Mouse (Mus musculus): ENCODE measurements around the gene Avpr1b.
"Not testable (repeated sequence)": the region's sequence is repeated elsewhere in the genome, so short reads cannot be mapped to it uniquely, and the experiment has no call there.

Avpr1b gene

DNA sequence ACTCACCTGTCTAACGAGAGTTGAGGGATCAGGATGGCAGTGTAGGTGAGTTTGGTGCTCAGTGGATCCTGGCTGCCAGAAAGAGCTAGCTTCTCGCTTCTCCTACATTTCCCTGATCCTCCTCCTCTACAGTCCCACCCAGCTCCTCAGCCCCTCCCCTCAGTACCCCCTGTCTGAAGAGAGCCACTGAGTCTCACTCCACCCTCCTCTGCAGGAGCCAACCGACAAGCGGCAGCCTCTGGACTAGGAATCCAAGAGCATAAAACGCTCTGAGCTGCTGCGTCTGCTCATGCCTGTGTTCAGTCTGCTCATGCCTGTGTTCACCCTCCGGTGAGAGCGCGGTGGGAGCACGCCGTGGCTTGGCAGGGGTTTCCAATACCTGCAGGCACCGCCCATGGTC, at the start of gene Avpr1b:
TSS of gene Avpr1b (plus strand) at position 335 of the 400 bp plus-strand sequence.
- DNase-seq (ENCODE audit: low read depth, low spot score) = no peak

DNA sequence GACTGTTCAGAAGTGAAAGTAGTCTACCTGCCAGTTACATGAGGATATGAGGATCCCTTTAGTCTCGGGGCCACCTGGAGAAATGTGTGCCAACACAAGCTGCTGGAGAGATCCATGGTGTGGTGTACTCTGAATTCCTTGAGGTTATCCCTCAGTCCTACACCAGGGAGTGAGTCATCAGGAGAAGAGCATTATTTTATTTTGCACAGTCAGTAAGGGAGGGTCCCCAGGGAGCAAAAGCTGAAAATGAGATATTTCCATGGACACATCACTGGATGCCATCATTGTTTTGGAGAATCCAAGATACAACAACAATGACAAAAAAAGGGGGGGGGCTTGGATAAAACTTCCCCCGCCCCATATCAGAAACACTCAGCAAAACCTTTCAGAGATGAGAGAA, 47.1 kb upstream of the Avpr1b start:
- DNase-seq (ENCODE audit: low read depth, low spot score) = peak; percentile 35

DNA sequence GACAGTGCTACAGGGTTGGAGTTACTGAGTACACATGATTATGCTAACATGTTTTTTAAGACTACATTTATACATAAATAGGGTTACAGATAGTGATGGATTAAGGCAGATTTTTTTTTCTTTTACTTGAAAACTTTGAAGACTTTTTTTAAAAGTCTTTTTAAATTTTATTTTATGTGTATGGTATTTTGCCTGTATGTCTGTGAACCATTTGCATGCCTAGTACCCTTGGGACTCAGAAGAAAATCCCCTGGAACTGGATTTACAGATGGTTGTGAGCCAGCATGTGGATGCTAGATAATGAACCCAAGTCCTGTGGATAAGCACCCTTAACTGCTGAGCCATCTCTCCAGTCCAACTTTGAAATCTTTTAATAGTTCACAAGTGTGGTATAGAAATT, 45.6 kb upstream of the Avpr1b start:
- DNase-seq (ENCODE audit: low read depth, low spot score) = no peak

DNA sequence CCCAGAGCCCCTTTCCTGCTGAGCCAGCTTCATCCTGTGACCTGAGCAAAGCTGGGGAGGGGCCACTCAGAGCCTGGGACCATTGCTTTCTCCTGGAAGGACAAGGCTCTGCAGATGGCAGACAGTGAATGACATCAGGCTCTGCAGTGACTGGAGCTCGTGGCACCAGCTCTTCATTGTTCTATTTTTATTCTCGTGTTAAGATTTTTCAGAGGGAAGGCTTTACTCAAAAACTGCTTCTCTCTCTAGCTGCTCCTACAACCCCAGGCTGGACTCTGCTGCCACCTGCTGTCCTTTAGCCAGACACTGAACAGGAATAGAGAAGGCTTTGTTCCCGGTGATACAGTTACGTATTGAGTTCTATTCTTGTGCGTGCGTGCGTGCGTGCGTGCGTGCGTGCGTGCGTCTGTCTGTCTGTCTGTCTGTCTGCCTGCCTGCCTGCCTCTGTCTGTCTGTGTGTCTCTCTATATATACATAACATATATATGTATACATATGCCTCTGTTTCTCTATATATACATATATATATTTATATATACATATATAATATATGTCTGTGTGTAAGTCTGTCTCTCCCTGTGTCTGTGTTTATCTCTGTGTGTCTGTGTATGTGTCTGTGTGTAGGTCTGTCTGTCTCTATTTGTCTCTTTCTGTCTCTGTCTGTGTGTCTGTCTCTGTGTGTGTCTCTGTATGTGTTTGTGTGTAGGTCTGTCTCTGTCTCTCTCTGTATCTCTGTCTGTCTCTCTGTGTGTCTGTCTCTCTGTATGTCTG, 43.8 kb upstream of the Avpr1b start:
- peak; percentile 65 for DNase-seq (ENCODE audit: low read depth, low spot score)

DNA sequence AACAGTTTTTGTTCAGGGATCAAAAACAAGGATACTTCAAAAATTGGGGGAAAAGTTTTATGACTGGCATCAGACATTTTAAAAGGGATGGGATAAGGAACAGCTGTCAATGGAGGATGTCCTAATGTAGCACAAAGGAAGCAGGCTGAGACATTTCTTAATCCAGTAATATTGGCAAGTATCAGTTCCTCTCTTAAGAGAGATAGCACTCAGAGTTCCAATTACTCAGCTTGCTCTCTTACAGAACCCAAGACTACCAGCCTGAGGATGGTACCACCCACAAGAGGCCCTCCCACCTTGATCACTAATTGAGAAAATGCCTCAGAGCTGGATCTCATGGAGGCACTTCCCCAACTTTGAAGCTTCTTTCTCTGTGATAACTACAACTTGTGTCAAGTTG, 38.5 kb upstream of the Avpr1b start:
- DNase-seq (ENCODE audit: low read depth, low spot score) = no peak

DNA sequence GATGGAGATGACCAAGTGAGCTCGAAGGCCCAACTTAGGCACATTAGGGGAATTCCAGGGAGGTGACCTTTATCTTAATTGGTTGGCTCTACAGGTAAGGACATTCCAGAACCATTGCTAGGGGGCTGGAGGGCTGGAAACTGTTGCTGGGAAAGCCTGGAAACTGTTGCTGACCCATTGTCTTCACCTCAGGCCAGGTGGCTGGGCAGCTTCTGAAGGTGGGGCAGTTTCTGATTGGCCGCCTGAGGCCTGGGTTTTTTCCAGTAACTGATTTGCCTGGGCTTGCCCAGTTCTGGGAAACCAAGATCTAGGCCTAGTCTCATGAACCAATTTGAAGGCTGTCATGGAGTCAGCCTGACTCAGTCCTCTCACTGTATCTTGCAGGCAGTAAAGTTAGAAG, 37.0 kb upstream of the Avpr1b start:
- no peak for DNase-seq (ENCODE audit: low read depth, low spot score)

DNA sequence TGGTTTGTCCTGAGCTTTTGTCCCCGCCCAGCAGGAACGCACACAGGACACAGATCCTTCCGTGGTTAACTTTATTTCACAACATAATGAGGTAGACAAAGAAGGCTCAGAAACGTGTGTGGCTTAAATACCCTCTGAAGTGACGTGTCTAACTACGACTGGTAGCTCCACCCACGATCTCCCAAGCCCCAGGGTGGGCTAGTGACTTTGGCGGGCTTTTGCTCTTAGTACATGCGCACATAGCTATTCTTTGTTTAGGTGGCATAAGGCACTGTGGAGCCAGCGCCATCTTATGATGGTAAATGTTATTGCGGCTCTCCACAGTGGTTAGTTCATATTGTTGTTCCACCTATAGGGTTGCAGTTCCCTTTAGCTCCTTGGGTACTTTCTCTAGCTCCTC, 33.0 kb upstream of the Avpr1b start:
- not testable (repeated sequence) for DNase-seq (ENCODE audit: low read depth, low spot score)

DNA sequence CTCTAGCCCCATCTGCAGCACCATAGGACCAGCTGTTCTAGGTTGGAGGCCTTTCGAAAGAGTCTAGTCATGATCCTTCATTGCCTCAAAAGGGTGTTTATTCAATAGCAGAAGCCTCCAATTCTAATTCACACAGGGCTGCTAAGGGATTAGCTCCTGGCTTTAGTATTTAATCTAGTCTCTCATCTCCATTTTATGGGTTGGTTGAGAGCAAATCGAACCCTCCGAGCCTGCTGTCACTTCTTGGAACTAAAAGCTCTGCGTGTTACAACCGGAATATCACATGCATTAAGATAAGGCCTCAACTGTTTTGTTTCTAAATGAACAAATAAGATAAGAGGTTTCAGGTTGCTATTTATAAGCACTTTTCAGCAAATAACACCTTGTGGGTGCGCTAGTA, 29.3 kb upstream of the Avpr1b start:
- DNase-seq (ENCODE audit: low read depth, low spot score) = no peak

DNA sequence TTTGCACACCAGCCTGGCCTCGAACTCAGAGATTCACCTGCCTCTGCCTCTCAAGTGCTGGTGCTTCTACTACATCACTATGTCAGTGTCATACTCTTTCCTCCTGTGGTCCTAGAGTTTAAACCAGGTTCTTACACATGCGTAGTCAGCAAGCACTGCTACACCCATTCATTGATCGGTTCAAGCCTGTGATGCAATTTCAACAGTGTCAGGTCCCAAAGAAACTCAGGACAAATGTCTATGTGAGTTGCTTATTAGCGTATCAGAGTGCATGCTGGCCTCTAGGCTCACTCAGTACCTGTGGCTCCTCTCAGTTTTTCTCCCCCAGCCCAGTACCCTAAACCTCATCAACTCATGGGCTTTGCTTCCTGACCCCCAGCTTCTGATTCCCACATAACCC, 28.6 kb upstream of the Avpr1b start:
- DNase-seq (ENCODE audit: low read depth, low spot score) = no peak

DNA sequence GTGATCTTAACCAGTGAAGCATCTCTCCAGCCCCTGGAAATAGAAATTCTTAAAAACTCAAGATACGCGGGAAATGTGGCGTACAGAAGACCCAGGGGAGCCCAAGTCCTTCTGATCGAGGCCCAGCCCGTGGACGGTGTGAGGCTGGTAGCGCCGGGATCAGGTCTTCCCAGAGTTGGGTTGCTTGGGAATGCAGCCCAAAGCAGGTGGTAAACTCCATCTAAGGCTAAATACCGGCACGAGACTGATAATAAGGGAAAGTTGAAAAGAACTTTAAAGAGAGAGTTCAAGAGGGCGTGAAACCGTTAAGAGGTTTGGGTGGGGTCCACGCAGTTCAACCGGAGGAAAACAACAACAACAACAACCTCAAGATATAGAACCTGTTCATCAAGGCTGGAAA, 25.3 kb upstream of the Avpr1b start:
- DNase-seq (ENCODE audit: low read depth, low spot score) = peak; percentile 41

DNA sequence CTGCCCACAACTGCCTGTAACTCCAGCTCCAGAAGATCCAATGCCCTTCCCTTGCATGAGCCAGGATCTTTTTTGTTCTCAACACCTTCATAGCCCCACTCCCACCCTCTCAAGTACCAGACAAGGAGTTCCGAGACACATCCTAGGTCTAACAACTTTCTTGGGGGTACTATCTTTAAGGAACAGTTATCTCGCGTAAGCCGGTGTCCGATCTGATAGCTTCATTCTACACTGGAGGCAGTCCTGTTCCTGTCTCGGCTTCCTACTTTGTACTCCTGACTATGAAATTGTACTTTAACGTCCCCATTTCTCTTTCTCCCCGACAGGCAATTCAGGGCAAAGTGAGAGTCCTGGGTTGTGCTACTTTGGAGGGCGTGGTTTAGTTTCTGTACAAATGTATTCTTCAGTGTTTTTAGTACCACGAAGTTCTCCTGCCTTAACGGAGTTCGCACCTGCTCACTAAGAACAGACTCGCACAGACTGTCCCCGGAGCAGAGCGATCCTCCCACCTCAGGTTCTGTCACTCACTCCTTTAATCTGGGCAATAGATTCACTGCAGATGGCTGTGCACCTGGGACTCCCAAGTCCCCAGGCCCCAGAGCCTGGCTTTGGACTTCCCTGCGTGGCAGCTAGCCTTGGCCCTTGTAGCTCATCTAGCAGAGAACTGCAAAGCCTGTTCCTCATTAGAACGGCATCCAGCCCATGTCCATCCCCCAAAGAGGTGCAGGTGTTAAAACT, 19.9 kb upstream of the Avpr1b start:
- no peak for DNase-seq (ENCODE audit: low read depth, low spot score)

DNA sequence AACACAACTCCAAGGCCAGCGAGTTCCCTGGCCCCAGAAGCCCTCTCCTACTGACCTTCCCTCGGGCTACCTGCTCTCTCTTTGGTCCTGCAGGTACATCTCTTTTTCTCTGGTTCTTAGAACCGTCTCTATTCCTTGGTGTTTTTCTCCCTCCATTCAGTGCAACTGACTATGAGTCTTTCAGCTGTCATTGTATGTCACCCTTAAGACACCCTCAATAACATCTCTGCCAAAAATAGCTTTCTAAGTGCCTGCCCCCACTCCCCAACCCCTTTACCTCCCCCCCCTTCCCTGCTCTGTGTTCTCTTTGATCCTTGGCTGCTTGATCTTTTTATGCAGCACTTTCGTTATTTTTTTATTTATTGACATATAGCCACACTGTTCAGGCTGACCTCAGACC, 18.6 kb upstream of the Avpr1b start:
- no peak for DNase-seq (ENCODE audit: low read depth, low spot score)

DNA sequence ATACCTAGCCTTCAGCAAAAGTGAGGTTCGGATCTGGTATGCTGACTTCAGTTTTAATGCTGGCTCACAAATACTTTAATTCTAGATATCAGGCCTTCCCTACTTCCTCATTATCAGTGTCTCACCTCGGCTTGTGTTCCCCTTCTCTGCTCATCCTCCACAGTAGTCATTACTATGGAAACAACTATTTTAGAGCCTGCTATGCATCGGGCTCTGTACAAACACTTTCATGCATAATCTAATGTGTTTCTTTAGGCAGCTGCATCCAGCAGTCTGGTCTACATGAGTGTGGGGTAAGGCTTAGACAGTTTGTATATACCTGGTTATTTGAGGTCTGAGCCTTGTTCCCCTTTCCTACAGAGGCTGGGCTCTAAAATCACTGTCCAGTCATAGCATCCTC, 15.4 kb upstream of the Avpr1b start:
- no peak for DNase-seq (ENCODE audit: low read depth, low spot score)

DNA sequence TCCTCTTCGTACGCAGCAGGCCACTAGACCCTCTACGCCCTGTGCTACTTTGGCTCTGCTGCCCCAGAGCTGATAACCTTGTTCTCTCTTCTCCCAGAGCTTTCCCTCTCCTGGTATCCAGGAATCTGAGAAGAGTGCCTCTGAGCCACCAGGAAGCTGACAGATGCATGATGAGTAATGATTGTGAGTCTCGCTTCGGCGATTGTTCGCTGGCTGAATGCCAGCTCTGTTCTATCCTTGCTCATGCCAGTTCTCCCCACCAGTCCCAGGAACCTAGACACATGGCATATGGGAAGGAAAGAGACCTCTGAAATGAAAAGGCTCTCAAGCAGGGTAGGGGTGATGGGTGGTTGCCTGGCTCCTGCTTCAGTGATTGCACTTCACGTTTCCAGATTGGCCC, 12.2 kb upstream of the Avpr1b start:
- DNase-seq (ENCODE audit: low read depth, low spot score) = no peak

DNA sequence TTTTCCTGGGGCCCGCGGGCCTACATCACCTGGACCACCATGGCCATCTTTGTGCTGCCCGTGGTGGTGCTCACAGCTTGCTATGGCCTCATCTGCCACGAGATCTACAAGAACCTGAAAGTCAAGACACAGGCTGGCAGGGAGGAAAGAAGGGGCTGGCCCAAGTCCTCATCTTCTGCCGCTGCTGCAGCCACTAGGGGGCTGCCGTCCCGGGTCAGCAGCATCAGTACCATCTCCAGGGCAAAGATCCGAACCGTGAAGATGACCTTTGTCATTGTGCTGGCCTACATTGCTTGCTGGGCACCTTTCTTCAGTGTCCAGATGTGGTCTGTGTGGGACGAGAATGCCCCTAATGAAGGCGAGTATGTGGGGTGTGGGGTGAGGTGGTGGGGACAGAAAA, 1.3 kb downstream of the Avpr1b start:
- DNase-seq (ENCODE audit: low read depth, low spot score) = no peak

DNA sequence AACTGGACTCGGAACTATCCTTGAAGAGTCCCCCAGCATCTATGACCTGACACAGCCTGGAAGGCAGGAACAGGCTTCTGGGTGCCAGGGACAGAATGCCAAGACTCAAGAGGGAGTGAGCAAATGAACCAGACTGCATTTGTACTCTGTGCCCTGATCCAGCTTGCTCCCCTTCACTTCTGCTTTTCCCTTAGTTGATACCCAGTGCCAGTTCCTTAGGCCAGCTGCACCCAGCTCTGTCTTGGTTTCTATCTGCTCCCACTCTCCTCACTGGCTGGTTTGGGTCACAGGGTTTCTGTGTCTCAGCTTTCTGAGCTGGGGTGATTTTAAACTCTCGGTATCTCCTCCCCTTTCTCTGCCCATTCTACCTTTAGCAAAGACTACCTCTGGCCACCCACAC, 7.7 kb downstream of the Avpr1b start:
- no peak for DNase-seq (ENCODE audit: low read depth, low spot score)

DNA sequence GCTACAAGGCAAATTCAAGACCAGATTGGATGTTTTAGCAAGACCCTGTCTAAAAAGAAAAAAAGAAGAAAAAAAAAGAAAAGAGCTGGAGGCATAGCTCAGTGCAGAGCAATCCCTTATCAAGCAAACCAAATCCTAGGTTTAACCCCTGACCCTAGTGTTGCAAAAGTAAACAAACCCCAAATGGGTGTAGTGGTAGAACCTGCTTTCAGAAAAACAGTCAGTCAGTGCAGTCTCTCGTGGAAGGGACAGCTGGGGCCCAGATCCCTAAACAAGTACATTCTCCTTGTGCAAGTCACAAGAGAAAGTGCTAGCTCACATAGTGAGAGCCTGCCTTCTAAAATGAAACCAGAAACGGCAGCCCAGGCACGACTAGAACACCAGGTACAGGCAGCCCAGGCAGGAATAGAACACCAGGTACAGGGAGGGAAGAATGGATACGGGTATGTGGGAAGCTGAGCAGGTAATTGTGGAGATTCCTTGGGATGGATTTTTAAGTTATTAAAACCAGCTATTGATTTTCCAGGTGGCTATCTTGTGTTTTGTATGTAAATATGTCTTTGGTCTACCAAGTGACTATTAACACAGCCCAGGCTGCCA, 13.6 kb downstream of the Avpr1b start:
- no peak for DNase-seq (ENCODE audit: low read depth, low spot score)

DNA sequence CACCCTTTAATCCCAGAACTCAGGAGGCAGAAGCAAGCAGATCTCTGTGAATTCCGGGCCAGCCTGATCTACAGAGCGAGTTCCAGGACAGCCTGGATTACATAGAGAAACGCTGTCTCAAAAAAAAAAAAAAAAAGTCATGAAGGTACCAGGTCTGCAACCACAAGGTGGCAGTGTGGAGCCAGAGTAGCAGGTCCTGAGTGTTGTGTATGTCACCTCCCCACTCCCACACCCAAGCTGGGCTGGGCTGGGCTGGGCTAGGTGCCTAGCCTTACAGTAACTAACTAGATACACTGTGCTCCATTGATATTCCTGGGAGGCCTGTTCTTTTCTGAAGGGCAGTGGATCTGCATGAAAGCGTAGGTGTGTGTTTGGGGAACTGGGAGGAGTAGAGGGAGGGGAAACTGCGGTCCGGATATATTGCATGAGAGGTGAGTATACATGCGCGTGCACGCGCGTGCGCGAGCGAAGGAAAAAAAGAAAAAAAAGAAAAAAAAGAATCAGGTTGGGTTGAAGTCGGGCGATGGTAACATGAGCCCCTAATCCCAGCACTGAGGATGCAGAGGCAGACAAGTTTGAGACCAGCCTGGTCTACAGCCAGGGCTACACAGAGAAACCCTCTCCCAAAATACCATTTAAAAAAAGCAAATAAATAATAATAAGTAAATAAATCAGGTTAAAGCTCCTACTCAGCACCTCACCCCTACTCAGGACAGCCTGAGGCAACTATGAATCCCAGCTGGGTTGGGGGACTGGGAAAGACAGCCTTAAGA, 14.5 kb downstream of the Avpr1b start:
- DNase-seq (ENCODE audit: low read depth, low spot score) = peak; percentile 49

DNA sequence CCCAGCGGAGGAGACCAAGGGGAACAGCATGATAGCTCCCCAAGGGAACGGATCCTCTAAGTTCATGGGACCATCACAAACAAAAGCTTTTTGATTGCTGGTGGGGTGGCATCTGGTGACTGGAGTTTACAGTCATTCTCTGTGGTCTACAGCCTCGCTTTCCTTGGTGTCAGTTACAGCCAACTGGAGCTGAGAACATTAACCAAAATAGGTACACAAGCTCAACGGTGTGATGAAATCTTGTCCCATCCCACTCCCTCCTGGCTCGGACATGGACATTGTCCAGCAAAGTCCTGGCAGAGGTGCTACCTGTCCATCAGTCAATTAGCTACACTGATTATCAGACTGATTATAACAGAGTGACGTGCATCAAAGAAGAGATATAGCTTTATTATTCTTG, 15.6 kb downstream of the Avpr1b start:
- DNase-seq (ENCODE audit: low read depth, low spot score) = no peak

DNA sequence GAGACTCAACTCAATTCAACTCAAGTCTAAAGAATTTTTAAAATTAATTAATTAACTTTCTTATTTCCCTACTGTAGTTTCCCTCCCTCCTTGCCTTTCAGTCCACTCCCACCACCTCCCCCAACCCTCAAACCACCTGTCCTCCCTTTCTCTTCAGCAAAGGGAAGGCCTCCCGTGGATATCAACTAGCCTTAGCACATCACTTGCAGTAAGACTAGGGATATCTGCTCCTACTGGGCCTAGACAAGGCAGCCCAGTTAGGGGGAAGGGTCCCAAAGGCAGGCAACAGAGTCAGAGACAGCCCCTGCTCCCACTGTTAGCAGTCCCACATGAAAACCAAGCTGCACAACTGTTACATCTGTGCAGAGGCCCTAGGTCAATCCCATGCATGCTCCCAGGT, 17.1 kb downstream of the Avpr1b start:
- DNase-seq (ENCODE audit: low read depth, low spot score) = no peak

DNA sequence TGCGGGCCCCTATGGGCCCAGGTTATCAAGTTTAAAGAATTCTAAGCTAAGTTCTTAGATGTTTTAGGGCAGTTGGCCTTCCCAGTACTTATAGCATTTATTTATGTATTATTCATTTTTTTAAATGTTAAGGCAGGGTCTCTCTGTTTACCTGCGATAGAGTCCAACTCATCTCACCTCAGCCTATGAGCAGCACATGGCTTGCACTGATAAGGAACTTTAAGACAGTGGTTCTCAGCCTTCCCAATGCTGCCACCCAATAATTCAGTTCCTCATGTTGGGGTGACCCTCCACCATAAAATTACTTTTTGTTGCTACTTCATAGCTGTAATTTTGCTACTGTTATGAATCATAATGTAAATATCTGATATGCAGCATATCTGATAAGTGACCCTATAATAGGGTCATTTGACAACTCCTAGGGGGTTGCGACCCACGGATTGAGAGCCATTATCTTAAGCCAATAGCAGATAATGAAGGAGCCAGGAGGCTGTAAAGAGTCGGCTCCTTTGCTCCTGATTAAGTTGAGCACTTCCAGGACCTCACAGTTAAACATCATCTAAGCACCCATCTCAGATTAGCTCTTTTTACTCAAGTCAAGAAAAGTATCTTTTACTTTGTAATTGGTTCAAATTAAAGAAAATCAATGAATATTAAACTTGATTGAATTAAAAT, 17.6 kb downstream of the Avpr1b start:
- no peak for DNase-seq (ENCODE audit: low read depth, low spot score)

DNA sequence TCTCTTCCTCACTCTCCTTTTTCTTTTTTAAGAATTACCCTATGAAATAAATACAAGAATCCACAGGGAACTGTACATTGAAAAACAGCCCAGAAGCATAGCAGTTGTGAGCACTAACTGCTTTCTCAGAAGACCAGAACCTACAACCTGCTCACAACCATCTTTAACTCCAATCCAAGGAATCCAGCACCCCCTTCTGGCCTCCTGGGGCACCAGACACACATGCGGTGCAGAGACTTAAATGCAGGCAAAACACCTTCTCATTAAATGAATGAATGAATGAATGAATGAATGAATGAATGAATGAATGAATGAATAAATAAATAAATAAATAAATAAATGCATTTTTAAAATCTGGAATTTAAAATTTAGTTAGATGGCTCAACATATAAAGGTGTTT, 19.5 kb downstream of the Avpr1b start:
- no peak for DNase-seq (ENCODE audit: low read depth, low spot score)
